Mouse (Mus musculus): ENCODE data around the gene Cox17. TPM values are rescaled to one million over a fixed set of nuclear protein-coding genes. Genes with fewer than 3 reads are reported as not detected.

Cox17 gene
- polyA plus RNA-seq, 1 experiment from 2014 or later: 350 TPM

DNA sequence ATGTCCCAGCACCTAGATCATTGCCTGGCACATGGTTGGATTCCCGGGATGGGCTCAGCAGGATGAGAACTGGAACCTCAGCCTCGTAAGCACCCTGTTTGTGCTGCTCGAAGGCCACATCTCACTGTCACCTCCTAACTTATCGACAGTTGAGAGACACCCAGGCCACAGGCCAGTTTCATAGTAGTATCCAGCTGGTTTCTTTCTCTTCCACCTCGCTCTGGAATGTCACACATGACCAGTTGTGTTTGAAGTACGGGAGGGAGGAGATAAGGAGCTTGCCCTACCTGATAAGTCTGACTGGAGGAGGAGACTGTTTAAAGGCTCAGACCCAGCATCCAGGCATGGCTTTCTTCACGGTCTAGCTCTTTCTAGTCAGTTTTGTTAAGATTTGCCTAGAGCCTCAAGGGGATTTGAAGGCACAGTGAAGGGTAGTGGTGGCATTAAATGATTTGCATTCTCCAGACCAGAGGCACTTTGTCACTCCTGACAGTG is 3.6 kb downstream of the Cox17 start:
- no peaks in the 10 kb centered on the region for H3K9me3 ChIP-seq (replicated peaks)
- peaks cover 5% of the 10 kb centered on the region for H3K36me3 ChIP-seq
- no peak overlapping the region for H3K9ac ChIP-seq
- H3K27ac ChIP-seq: peak overlapping the region; percentile 74
- H3K4me1 ChIP-seq (replicated peaks): peaks cover 51% of the 10 kb centered on the region
- no peaks in the 10 kb centered on the region for H3K27me3 ChIP-seq
- ATAC-seq (replicated peaks; ENCODE audit: insufficient number of reproducible peaks, insufficient read depth, low FRiP score, low read depth): peak; percentile 85
- 20% methylated on average over 7 of the region's 7 CpGs for WGBS
- peak overlapping the region; percentile 12; the same call in 1 of the 2 replicates for H3K4me2 ChIP-seq
- no peak overlapping the region for H3K4me3 ChIP-seq

DNA sequence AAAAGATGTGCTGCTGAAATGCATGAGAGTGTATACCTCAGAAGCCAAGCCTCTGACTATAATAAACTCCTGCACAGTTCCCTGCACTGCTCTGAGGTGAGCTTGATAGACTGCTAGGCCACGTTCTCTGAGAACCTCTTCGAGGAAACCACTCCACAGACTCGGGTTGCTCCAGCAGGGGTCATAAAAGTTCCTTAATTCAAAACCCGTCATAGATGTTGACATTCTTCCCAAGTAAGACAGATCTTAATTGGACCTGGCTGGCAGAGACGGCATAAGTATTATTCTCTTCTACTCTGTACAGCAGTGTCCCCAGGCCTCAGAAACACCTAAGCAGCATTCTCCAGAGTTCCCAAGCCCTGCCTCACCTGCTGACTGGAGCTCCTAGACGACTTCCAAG is 4.1 kb downstream of the Cox17 start:
- 30% methylated on average over 6 of the region's 6 CpGs for WGBS
- ATAC-seq (replicated peaks; ENCODE audit: insufficient number of reproducible peaks, insufficient read depth, low FRiP score, low read depth): no peak
- Histone ChIP-seq H3K36me3 (peaks cover 5% of the 10 kb centered on the region), H3K27ac (peak overlapping the region; percentile 74), H3K4me3 (no peak overlapping the region), H3K4me2 (0 out of 2 replicates have a peak overlapping the region, but pooled peaks have one; percentile 2), H3K9me3 (replicated peaks) (no peaks in the 10 kb centered on the region), H3K9ac (no peak overlapping the region), H3K27me3 (no peaks in the 10 kb centered on the region), H3K4me1 (replicated peaks) (peaks cover 48% of the 10 kb centered on the region)

DNA sequence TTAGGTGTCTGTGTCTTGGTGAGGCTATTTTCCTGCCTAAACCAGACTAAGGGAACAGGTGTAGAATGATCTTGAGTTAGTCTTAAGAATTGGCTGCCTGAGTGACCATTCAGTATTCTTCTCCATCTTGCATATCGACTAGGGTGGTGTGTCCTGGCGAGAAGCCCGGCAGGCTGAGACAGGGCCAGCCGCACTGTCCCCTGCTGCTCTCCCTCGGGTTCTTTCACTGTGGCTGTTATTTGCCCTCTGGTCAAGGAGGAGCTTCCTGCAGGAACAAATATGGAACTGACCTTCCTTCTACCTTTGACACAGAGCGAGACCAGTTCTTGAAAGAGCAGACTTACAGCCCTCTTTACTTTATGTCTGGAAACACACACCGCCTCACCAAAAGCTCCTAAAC is 5.2 kb downstream of the Cox17 start:
- no peaks in the 10 kb centered on the region for H3K9me3 ChIP-seq (replicated peaks)
- no peak for ATAC-seq (replicated peaks; ENCODE audit: insufficient number of reproducible peaks, insufficient read depth, low FRiP score, low read depth)
- peak overlapping the region; percentile 74 for H3K27ac ChIP-seq
- peaks cover 49% of the 10 kb centered on the region for H3K4me1 ChIP-seq (replicated peaks)
- peak overlapping the region; percentile 17; the same call in 1 of the 2 replicates for H3K4me2 ChIP-seq
- WGBS: 49% methylated on average over 7 of the region's 7 CpGs
- no peaks in the 10 kb centered on the region for H3K27me3 ChIP-seq
- H3K9ac ChIP-seq: peak overlapping the region; percentile 8; the same call in 1 of the 2 replicates
- peaks cover 7% of the 10 kb centered on the region for H3K36me3 ChIP-seq
- H3K4me3 ChIP-seq: no peak overlapping the region

DNA sequence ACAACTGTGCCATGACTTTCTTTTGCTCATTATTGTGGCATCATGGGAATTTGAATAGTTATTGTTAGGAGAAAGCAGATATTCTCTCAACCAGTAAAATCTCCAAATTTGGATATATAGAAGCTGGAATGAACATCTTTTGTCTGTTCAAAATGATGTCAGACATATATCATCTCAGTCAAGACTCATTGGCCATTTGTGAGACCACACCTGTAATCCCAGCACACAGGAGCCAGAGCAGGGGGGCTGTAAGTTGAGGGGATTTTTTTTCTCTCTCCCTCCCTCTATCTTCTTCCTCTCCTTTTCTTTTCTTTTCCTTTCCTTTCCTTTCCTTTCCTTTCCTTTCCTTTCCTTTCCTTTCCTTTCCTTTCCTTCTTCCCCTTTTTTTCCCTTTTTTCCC is 6.1 kb downstream of the Cox17 start:
- Histone ChIP-seq H3K27me3 (no peaks in the 10 kb centered on the region), H3K4me2 (no peak overlapping the region), H3K27ac (no peak overlapping the region), H3K4me3 (no peak overlapping the region), H3K9me3 (replicated peaks) (no peaks in the 10 kb centered on the region), H3K36me3 (peaks cover 8% of the 10 kb centered on the region), H3K4me1 (replicated peaks) (peaks cover 45% of the 10 kb centered on the region), H3K9ac (no peak overlapping the region)
- no peak for ATAC-seq (replicated peaks; ENCODE audit: insufficient number of reproducible peaks, insufficient read depth, low FRiP score, low read depth)

DNA sequence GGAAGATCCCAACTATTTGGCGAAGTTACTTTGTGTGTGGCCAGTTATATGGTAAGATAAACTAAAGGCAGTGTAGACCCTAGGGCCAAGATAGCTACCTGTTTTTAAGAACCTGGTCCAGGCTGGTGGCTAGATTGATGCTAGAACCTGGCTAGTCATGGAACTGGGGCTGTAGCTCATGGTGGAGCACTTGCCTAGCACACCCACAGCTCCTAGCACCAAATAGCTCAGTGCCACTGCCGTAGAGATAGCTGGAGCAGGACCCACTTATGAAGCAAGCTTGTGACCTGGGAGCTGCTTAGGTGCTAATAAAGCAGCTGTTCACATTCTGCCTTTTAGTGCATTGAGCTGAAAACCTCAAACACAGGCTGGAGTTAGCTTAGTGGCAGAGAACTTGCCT is 6.9 kb downstream of the Cox17 start:
- Histone ChIP-seq H3K9ac (no peak overlapping the region), H3K4me2 (no peak overlapping the region), H3K4me1 (replicated peaks) (peaks cover 39% of the 10 kb centered on the region), H3K27ac (peak overlapping the region; percentile 38), H3K27me3 (no peaks in the 10 kb centered on the region), H3K4me3 (no peak overlapping the region), H3K9me3 (replicated peaks) (no peaks in the 10 kb centered on the region), H3K36me3 (peaks cover 8% of the 10 kb centered on the region)
- no peak for ATAC-seq (replicated peaks; ENCODE audit: insufficient number of reproducible peaks, insufficient read depth, low FRiP score, low read depth)
- 79% methylated on average over 2 of the region's 2 CpGs for WGBS

DNA sequence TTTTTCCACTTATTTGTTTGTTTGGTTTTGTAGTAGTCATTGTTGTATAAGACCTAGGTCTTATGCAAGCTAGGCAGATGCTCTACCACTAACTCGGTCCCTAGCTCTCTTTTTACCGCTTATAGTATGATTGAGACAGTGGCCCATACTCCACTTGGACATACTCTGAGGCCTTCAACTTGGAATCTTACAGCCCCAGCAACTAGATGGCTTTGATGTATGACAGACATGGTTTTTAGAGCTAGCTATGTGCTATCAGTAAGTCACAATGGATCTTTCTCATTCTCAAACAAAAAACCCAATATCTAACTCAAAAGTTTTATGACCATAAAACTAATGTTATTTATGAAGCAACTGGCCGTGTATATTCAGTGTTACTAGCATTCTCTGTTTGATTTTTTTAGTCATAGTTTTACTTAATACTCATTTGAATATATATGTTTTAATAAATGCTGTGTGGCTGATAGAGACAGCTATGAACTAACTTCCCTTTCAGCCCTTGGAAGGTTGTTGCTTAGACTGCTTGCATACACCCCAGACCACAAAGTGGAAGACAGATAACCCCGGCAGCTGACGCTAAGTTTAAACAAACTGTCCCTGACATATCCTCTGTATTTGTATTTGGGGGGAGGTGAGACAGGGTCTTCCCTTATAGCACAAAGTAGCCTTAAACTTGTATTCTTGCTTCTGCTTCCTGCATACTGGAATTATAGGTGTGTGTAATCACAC is 7.6 kb downstream of the Cox17 start:
- H3K4me1 ChIP-seq (replicated peaks): peaks cover 38% of the 10 kb centered on the region
- H3K27me3 ChIP-seq: no peaks in the 10 kb centered on the region
- H3K27ac ChIP-seq: peak overlapping the region; percentile 38; the same call in 1 of the 2 replicates
- no peak overlapping the region for H3K4me3 ChIP-seq
- H3K9ac ChIP-seq: no peak overlapping the region
- no peaks in the 10 kb centered on the region for H3K9me3 ChIP-seq (replicated peaks)
- H3K4me2 ChIP-seq: no peak overlapping the region
- WGBS: 55% methylated on average over 5 of the region's 5 CpGs
- peaks cover 4% of the 10 kb centered on the region for H3K36me3 ChIP-seq
- ATAC-seq (replicated peaks; ENCODE audit: insufficient number of reproducible peaks, insufficient read depth, low FRiP score, low read depth): no peak

DNA sequence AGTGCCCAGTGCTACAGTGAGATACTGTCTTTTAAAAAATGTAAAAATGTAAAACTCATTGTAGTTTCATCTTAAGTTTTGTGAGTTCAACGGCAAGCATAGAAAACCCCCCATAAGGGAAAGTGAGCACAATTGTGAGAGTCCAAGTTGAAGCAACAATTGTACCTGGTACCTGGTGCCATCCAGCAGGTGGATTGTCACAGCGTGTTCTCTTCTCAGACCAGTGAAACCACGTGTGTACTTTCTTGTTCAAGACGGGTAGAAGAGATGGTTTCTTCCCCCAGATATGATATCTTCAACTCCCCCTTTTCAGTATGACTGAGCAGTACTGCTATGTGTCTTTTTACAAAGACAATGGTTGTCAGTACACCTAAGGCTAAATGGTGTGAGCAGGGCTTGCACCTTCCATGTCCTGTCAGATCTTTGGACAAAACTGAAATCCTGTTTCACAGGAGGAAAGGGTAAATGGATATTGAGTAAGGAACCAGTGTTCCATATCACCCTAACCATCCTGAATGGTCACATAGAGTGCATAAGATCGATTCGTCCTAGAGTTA is 11.5 kb downstream of the Cox17 start:
- Histone ChIP-seq H3K9ac (no peak overlapping the region), H3K27me3 (no peaks in the 10 kb centered on the region), H3K4me2 (no peak overlapping the region), H3K4me3 (no peak overlapping the region), H3K9me3 (replicated peaks) (no peaks in the 10 kb centered on the region), H3K36me3 (peaks cover 3% of the 10 kb centered on the region; the same call in 1 of the 2 replicates), H3K27ac (no peak overlapping the region), H3K4me1 (replicated peaks) (peaks cover 46% of the 10 kb centered on the region)
- ATAC-seq (replicated peaks; ENCODE audit: insufficient number of reproducible peaks, insufficient read depth, low FRiP score, low read depth): no peak
- 86% methylated on average over 6 of the region's 6 CpGs for WGBS

DNA sequence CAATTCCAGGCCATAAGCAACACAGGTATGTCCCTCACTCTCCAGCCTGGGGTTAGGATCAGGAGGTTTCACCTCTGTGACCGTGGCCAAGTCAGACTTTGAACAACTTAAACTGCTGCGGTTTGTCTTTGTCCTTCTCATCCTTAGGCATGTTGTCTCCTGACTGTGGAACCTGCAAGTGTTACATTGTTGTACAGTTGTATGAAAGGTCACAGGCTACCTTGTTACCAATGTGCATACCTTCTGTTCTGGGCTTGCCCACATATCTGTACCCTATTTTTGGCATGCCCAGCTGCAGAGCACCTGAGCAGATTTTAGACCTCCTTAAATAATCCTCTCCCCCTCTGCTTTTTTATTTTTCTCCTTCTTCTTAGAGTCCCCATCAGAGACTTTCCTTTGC is 12.4 kb downstream of the Cox17 start:
- no peak overlapping the region for H3K4me2 ChIP-seq
- 0 out of 2 replicates have a peak, but pooled peaks cover 3% of the 10 kb centered on the region for H3K36me3 ChIP-seq
- 85% methylated on average over 2 of the region's 2 CpGs for WGBS
- ATAC-seq (replicated peaks; ENCODE audit: insufficient number of reproducible peaks, insufficient read depth, low FRiP score, low read depth): no peak
- no peaks in the 10 kb centered on the region for H3K9me3 ChIP-seq (replicated peaks)
- peaks cover 39% of the 10 kb centered on the region for H3K4me1 ChIP-seq (replicated peaks)
- no peak overlapping the region for H3K4me3 ChIP-seq
- H3K27me3 ChIP-seq: no peaks in the 10 kb centered on the region
- no peak overlapping the region for H3K9ac ChIP-seq
- H3K27ac ChIP-seq: 0 out of 2 replicates have a peak overlapping the region, but pooled peaks have one; percentile 24

DNA sequence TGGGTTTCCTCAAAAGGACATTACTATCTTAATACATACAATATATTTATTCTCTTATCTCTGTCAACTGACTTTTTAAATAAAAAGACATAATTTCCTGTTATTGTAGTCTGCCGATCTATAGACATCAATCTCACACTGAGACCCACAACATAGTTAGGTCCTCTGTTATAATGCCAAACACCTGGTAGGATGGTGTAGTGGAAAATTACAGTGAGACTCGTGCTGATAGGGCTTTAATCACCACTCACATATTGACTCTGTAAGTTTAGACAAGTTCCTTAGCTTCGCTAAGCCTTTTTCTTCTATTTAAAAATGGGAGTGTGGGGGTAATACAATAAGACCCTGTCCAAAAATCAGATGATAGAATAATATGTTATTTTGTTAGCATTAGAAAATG is 13.1 kb downstream of the Cox17 start:
- Histone ChIP-seq H3K36me3 (0 out of 2 replicates have a peak, but pooled peaks cover 3% of the 10 kb centered on the region), H3K4me1 (replicated peaks) (peaks cover 35% of the 10 kb centered on the region), H3K4me3 (no peak overlapping the region), H3K9ac (no peak overlapping the region), H3K27me3 (no peaks in the 10 kb centered on the region), H3K4me2 (no peak overlapping the region), H3K9me3 (replicated peaks) (no peaks in the 10 kb centered on the region), H3K27ac (0 out of 2 replicates have a peak overlapping the region, but pooled peaks have one; percentile 98)
- 44% methylated on average over 3 of the region's 3 CpGs for WGBS
- no peak for ATAC-seq (replicated peaks; ENCODE audit: insufficient number of reproducible peaks, insufficient read depth, low FRiP score, low read depth)

DNA sequence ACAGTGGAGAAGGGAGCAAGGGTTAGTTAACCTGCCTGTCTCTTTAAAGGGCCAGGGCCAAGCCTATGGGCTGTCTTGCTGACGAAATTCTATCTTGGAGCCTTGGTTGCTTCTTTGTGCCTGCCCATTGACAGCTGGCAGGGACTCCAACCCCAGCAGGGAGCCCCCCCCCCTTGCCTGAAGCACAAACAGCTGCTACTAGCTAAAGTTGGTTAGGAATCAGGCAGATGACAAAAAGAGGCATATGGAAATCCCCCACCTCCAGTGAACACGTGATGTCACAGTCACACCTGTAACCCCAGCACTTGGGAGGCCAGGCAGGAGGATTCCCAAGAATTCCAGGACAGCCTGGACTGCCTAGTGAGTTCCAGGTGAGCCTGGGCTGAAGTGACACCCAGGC is 13.5 kb downstream of the Cox17 start:
- no peak for ATAC-seq (replicated peaks; ENCODE audit: insufficient number of reproducible peaks, insufficient read depth, low FRiP score, low read depth)
- 0 out of 2 replicates have a peak, but pooled peaks cover 3% of the 10 kb centered on the region for H3K36me3 ChIP-seq
- H3K27me3 ChIP-seq: no peaks in the 10 kb centered on the region
- 0 out of 2 replicates have a peak overlapping the region, but pooled peaks have one; percentile 13 for H3K9ac ChIP-seq
- H3K4me1 ChIP-seq (replicated peaks): peaks cover 35% of the 10 kb centered on the region
- H3K27ac ChIP-seq: peak overlapping the region; percentile 98
- peak overlapping the region; percentile 12; the same call in 1 of the 2 replicates for H3K4me2 ChIP-seq
- no peaks in the 10 kb centered on the region for H3K9me3 ChIP-seq (replicated peaks)
- no peak overlapping the region for H3K4me3 ChIP-seq
- 35% methylated on average over 2 of the region's 2 CpGs for WGBS

DNA sequence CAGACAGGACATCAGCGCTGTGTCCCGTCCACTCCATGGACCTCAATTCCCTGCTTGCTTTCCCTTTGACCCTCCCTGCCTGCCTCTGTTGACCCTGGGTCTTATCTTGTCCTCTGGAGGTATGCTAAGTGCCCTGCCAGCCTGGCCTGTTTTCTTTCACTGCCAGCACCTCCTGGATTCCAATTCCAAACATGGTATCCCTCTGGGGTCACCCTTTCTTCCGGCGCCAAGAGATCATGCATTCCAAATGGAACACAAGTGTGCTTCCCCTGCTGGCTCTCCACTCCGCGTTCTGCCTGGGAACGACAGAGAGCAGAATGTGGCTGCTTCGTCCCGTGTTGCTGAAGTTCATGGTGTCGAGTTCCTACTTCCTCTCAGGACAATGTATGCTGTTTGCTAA is 15.1 kb downstream of the Cox17 start, which contains the start of gene Popdc2:
Gene Popdc2, plus strand, starts transcription at position 277 of the 400 bp plus-strand sequence.
- peak within 1 kb of the TSS; percentile 98 for H3K27ac ChIP-seq
- peak within 1 kb of the TSS; percentile 60 for H3K4me2 ChIP-seq
- 0 out of 2 replicates have a peak, but pooled peaks cover 1% of the 10 kb centered on the region for H3K36me3 ChIP-seq
- peak within 1 kb of the TSS; percentile 65 for H3K4me3 ChIP-seq
- 16% methylated on average over 10 of the region's 10 CpGs for WGBS
- H3K4me1 ChIP-seq (replicated peaks): peaks cover 31% of the 10 kb centered on the region
- H3K9ac ChIP-seq: peak within 1 kb of the TSS; percentile 77
- peak; percentile 90 for ATAC-seq (replicated peaks; ENCODE audit: insufficient number of reproducible peaks, insufficient read depth, low FRiP score, low read depth)
- H3K27me3 ChIP-seq: no peaks in the 10 kb centered on the region
- H3K9me3 ChIP-seq (replicated peaks): no peaks in the 10 kb centered on the region

Measured in heart, embryonic 15.5 days (tissue).